Mouse (Mus musculus) heart, adult 18-20 months (tissue): ENCODE data around the gene Nup107. TPM values are rescaled to one million over a fixed set of nuclear protein-coding genes. Genes with fewer than 3 reads are reported as not detected.

ENCODE experiments used
- DNase-seq, 2 experiments: peaks; one replicate each; pipeline ENCODE4 v3.0.0; 2021 to 2022; ENCODE audit warnings: mixed read lengths in 1 of 2
- long read RNA-seq, 2 experiments: library from polyadenylated mRNA; stranded (forward); transcript quantifications; one replicate each; pipeline ENCODE4 v2.0.0; 2021
- total RNA-seq, 2 experiments: library from RNA; stranded (reverse); gene quantifications; 2 replicates each; pipeline ENCODE4 v1.2.3; 2021

The Nup107 gene
- total RNA-seq, result 1 to 10 TPM; 7.3 to 8.7 TPM
- long read RNA-seq, experiment 1, transcript Nup107-201 (28 exons, 3,114 nt), result major isoform, 7 of 10 reads
- long read RNA-seq, experiment 1, partial matches to known transcripts, result 2 of 10 reads
- long read RNA-seq, experiment 1, other reads (novel, unspliced or antisense), result 1 of 10 reads
- long read RNA-seq, experiment 2, transcript Nup107-201 (28 exons, 3,114 nt), result major isoform, 5 of 7 reads
- long read RNA-seq, experiment 2, partial matches to known transcripts, result 1 of 7 reads
- long read RNA-seq, experiment 2, other reads (novel, unspliced or antisense), result 1 of 7 reads

DNA sequence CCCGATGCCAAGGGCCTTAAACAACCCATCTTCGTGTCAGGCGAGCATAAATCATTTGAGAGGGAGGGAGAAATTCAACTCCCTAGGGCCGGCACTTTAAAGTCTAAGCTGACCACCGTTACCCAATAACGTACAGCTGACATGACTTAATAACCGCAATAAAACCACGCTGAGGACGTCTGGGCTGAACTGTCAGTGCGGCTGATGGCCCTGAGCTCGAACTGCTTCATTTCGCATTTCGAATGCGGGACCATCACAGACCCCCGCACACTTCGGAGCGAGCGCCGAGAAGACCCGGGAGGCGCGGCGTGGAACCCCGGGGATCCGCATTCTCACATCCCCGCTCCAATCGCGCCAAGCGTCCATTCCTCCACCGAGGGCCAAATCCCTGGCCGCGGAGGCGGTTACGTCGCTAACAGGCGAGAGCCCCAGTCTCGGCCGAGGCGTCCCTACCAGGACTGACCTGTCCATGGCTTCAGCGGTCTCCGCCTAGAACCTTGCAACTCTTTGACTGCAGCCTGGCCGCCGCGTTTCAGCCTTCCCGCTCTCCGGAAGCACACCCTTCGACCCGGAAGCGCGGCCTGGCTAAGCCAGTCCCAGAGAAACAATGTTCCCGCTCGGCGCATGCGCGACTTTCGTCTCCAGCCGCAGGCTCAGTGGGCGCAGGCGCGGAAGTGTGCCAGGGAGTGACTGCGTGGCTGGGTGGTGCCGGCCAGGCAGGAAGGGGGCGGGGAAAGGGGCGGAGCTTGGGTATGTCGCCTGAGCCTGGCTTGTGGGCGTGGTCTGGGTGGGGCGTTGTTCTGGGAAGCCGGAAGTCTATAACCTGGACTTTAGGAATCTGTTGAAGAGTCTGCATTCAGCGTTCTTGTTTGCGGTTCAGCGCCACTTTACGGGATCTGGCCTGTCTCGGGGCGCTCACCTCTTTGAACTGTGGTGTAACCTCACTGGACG is at the start of gene Nup107:
TSS of gene Nup107 (minus strand) at position 565 of the 951 bp plus-strand sequence.
- DNase-seq, result peak; percentile 100

DNA sequence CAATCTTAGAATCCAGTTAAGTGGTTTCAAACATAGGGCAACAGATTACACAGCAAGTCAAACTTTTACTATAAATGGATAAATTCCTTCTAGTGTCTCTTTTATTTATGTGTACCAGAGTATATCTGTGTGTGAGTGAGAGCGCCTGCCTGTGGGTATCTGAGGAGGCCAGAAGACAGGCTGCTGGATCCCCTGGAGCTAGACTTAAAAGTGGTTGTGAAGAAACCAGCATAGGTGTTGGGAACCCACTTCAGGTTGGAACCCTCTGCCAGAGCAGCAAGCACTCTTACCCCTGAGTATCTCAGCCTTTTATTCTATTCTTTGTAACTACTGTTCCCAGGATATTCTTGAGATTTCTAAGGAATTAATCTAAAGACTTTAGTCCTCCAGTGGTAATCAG is 49.3 kb upstream of the Nup107 start:
- DNase-seq, result no peak

DNA sequence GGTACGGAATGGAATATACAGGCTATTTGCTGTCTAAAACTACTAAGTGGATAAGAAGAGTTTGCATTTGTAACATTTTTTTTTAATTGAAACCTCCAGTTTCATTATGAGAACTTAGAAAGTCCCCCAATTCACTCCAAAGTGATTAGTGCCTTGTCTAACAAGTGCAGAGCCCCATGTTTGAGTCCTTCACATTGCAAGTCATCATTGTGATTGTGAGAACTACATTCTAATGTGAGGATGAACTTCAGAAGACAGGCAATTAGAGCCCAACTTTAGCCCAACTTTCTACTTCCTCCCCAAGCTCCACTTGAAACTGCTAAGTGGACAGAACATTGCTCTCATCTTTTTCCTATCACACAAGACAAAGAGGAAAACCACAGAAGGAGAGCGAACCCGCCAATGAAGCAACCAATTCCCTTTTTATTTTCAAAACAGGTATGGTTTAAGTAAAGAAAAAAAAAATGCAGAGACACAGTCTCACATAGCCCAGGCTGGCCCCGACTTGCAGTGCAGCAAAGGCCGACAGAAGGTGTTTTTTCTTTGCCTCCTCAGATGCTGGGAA is 48.0 kb upstream of the Nup107 start:
- no peak for DNase-seq

DNA sequence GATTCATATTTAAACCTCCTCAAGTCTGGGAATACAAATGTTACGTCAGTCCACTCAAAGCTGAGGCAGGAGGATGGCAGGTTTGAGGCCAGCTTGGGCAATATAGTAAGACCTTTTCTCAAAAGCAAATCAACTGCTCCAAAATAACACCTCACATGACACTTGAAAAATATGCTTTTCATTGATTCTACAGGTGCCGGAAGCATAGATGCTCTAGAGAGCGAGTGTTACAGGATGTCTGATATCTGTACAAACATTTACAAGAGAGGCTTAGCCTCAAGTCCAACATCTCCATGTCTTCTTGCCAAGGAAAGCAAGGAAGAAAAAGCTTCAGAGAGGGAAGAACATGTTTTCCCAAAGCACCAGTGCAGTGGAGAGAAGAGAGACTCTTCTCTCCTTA is 47.2 kb upstream of the Nup107 start:
- no peak for DNase-seq

DNA sequence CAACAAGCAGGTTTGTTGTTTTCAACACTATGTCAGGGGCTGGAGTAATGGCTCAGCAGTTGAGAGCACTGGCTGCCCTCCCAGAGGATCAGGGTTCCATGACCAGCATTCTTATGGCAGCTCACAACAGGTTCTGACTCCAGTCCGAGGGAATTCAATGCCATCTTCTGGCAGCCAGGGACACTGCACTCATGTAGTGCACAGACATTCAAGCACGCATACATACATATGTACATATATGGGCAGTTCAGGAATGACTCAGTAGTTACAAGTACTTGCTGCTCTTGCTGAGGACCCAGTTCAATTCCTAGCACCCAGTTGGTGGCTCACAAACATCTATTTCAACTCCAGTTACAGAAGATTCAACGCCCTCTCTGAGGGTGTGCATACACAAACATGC is 46.4 kb upstream of the Nup107 start:
- DNase-seq, result no peak

DNA sequence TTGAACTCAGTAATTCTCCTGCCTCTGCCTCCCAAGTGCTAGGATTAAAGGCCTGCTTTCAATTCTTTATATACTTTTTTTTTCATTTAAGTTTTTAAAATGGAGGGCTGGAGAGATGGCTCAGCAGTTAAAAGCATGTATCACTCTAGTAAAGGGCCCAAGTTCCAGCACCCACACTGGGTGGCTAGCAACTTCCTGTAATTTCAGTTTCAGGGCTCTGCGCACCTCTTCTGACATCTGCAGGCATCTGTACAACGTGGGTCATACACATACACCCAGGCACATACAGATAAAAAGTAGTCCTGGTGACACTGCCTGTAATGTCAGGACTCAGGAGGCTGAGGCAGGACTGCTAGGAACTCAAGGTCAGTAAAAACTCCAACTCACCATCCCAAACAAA is 43.8 kb upstream of the Nup107 start:
- no peak for DNase-seq

DNA sequence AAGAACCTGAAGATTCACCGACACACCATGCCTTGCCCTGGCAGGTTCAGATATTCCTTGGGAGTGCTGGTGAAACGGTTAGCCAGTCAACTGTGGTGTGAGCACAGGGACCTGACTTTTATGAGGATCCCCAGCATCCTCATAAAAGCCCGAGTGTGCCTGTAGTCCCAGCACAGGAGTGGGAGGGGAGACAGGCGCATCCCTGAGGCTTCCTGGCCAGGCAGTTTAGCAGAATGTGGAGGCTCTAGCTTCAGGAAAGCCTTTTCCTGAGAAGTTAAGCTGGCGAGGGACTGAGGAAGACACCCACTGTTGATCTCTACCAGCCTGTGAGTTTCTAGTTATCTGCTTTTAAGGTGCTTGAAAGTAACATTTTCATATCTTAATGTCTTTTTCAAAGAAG is 42.9 kb upstream of the Nup107 start:
- DNase-seq, result no peak

DNA sequence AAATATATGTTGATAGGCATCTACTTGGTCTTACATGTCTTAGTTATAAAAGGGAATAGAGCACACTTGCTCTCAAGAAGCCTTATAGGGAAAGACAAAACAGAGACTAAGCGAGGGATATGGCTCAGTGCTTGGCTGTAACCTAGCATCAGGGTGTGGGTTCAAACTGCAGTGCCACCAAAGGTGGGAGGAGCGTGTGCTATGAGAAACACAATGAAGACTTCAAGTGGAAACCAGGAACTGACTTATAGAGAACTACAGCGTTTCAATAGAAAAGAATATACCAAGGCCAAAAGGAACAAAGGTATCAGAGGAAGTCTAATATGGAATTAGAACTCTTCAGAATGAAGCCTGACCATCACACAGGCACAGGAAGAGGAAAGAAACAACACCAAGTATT is 38.3 kb upstream of the Nup107 start:
- no peak for DNase-seq

DNA sequence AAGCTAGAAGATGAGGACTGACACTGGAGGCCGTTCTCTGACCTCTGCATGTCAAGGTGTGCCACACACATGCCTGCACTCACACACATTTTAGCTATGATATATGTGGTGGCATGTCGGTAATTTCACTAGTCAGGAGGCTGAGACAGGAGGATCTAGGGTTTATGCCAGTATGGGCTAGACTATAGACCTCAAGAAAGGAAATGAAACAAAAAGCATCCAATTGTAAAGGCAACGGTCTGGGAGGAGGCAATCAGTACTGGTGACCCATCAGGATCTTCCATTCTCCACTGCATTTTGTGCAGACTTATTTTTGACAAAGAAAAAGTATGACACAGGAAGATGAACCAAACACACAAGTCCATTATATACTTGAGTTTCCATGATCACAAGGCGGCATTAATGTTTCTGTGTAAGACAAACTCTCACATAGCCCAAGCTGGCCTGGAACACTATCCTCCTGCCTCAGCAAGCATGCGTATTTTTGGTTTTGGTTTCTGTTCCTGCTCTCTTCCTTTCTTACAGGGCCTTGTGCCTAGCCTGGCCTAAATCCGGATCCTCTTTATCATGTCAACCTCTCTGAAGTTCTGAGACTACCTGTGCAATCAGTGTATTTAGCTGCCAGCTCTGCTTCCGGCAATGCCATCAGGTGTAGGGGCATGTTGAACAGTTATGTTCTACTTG is 37.1 kb upstream of the Nup107 start:
- DNase-seq, result no peak

DNA sequence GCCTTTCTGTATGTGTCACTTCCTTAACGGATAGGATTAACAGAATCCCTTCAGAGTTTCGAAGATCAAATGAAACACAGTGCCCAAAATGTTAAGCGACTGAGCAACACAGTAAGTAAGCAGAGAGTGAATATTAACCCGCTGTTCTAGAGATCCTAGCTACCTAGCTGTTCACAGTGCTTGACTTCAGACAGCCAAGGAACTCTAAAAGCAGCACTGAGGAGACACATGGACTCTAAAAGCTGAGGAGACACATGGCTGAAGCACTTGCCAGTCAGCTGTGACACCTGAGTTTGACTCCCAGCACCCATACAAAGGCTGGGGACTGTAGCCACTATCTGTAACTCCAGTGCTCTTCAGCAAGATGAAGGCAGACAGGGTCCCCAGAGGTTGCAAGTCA is 36.5 kb upstream of the Nup107 start:
- DNase-seq, result no peak

DNA sequence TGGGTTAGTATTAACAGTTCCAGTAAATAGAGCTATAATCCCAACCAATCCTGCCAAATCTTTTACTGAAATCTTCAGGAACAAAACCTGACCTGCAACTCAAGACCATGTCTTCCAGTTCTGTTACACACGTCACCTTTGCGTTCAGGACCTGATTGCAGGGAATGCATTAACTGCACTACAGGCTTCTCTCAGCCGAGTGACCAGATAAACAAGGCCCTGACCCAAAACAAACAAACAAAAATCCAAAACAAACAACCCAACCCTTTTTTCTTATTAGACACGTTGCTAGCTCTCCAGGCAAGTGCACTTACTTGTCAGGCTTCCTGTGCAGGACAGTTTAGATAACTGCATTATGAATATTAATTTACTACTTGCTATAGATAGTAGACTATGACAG is 36.0 kb upstream of the Nup107 start:
- DNase-seq, result no peak

DNA sequence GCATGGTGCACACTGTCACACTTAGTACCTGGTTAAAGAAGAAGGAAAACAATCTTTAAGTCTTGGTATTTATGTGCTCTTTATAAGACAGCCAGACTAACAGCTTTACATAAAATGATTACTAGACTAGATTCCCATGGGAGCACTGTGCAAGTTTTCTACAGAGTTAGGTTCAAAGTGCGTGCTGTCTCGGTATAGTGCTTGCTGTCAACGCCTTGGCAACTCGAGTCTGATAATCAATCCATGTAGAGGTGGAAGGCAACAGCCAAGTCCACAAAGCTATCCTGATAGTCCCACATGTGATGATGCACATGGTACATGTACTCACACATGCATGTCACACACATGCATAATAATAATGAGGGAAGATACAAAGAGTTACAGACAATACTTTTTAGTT is 32.1 kb upstream of the Nup107 start:
- DNase-seq, result no peak

DNA sequence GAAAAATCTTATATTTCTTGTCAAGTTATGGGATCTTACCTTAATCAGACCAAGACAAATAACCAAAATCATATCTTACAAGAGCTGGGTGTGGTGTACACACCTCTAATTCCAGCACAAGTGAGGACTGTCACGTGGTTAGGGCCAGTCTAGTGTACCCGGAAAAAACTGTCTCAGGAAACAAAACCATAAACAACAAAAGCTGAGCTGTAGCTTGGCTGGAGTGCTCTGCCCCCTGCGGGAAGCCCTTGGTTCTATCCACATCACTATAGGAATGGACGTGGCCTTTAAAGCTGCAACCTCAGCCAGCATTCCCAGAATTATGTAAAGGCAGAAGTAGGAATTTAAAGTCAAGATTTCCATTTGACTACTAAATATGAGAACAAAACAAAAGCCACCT is 31.6 kb upstream of the Nup107 start:
- DNase-seq, result no peak

DNA sequence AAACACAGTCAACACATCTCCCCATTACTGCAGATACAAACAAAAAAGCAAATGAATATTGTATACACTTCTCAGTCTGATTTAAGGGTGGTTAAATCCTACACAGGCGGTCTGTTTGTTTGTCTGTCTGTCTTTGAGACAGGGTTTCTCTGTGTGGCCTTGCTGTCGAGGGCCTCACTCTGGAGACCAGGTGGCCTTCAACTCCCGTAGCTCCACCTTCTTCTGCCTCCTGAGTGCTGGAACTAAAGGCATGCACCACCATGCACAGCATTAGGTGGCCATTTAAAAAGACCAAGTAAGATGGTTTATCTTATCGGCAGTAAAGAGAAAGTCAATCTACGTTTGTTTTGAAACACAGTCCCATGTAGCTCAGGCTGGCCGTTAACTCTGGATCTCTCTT is 30.8 kb upstream of the Nup107 start:
- DNase-seq, result no peak

DNA sequence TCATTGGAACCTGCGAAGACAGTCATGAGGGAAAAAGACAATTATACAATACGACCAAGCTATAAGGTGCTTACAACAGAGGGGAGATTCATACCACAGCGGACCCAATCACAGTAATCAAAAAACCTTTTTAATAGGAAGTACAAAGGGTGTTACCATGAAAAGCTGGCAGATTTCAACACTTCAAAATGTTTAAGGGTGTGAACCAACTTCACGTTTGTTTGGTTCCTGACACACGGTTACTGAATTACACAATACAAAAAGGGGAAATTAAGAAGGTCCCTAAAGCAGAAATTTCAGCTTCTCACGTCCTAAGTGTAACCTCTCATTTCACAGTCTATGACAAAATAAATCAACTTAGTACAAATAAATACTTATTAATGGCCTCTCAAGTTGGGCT is 26.1 kb upstream of the Nup107 start:
- no peak for DNase-seq

DNA sequence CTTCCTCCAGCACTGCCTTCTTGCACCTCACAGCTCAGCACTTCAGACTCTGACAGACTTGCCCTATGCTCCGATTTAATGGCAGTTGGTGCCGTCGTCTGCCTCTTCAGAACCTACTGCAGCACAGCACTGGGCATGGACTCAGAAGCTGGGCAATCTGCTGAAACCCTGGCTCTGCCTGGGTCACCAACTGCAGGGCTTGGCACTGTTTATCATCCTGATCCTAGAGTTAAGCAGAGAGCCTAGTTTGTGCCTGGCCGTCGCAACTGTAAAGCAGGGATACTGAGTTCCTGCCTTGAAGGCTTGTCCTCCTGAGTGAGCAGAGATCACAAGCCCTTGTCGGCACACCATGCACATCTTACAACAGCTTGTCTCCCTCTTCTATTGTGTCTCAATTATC is 24.2 kb upstream of the Nup107 start:
- DNase-seq, result no peak

DNA sequence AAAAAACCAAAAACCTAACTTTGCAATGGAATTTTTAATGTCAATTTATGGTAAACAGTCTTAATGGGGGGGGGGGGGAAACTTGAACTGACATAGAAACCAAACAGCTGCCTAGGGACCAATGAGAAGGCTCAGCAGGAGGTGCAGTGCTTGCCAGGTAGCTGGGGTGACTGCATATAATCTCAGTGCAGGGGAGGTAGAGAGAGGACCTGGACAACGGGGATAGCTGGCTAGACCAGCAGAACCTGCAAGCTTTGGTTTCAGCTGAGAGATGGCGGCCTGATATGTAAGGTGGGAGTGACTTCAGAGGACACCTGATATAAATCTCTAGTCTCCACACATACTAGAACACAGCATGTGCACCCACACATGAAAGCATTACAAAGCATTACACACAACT is 20.0 kb upstream of the Nup107 start:
- no peak for DNase-seq

DNA sequence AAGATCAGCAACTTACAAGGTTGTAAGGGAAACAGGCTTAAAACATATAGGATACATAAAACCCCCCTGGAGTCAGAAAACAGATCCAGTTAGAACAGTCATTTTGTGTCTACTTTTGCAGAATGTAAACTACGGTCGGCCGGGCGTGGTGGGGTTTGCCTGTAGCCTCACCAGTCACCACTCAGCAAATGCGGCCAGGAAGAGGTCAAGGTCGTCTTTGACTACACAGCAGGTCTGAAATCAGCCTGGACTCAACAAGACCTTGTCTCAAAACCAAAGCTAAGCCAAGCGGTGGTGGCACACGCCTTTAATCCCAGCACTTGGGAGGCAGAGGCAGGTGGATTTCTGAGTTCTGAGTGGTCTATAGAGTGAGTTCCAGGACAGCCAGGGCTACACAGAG is 19.1 kb upstream of the Nup107 start:
- no peak for DNase-seq

DNA sequence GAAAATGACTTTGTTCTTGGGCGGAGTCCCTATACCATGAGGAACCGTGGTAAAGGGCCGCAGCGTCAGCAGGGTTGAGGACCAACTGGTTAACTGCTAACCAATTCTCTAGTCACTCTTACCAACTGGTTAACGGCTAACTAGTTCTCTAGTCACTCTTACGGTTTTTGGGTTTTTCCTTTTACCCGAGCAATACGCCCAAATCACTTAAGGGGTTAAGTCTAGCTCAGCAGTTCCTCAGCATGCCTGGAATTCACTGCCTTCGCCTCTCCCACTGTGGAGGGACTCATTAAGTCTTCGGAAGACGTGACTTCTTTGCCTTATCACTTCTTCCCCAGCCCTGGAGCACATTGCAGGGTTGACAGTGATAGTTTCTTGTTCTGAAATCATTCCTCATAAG is 18.0 kb upstream of the Nup107 start:
- DNase-seq, result no peak

DNA sequence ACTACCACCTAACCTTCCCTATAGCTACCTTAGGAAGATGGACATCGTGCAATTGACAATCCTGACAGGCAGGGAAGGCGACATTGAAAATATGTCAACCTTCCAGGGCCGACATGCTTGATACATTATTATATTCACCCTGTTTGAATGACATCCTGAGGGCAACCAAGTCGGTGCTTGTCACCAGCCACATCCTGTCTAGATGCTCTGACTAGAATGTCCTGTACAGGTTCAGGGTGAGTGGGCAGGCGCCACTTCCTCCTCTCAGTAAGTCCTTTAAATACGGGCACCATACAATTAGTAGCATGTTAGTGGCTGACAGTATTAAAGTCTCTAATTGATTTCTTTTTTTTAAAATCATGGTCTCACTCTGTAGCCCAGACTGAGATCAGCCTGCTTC is 15.6 kb upstream of the Nup107 start:
- no peak for DNase-seq

DNA sequence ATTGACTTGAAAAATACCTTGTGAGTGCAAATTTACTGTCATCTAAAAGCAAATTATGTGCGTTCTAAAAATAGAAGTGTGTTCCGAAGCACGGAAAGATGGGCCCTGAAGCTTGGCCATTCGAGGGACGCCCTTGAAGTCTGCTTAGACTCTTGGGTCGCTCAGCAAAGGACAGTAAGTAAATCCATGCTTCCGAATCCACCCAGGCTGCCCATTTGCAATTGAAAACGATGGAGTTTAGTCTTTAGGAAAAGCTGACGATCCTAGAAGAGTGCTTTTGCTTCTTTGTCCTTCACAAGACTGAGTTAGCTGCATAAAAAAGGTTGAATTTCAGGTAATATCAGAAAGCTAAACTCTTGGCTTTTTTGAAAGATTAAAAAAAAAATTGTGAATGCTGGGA is 13.4 kb upstream of the Nup107 start:
- no peak for DNase-seq
